Mouse (Mus musculus) cerebellum, adult 2 months (tissue): Measurements from ENCODE around the gene Entpd2.

Source experiments
- CTCF ChIP-seq: fragments of 200-500 bp; IDR thresholded peaks from 2 replicates; pipeline ENCODE4 v1.5.1; 2011; ENCODE audit warnings: low read depth, mild to moderate bottlenecking, control low read depth, low read length, moderate library complexity, borderline replicate concordance; ENCODE audit not compliant: insufficient read depth
- POLR2A ChIP-seq: fragments of 200-500 bp; IDR thresholded peaks from 2 replicates; pipeline ENCODE4 v1.6.1; 2011; ENCODE audit warnings: low read length, control low read depth, borderline replicate concordance; ENCODE audit not compliant: insufficient read depth

GRCm38 (mm10) chr2:25384492-25384891 is 11.2 kb upstream of the Entpd2 start:
- TF ChIP-seq CTCF (no peak), POLR2A (no peak)
